Mouse (Mus musculus) heart, postnatal 0 days (tissue): ENCODE measurements at regions not wholly inside any gene's neighbourhood (a gene's known extent, or its start where the extent isn't known, plus 50 kb on each side); places are given as distances from the start of the nearest gene placed in this dataset.

Experiments
- CTCF ChIP-seq: IDR thresholded peaks from 2 replicates; pipeline ENCODE4 v1.5.1; 2016; ENCODE audit warnings: antibody characterized with exemption, control low read depth, low read depth
- EP300 ChIP-seq: IDR thresholded peaks from 2 replicates; pipeline ENCODE4 v1.6.1; 2016; ENCODE audit warnings: antibody characterized with exemption, low read depth

- TF ChIP-seq CTCF (no peak), EP300 (no peak)
Measured at GRCm38 (mm10) chr4:95194621-95195455, 142.8 kb upstream of the Jun start.
